Comparison of ENCODE assay signal across 9 mouse cellular contexts in genomic region chr8:87570564-87570855, GRCm38 (mm10). TPM values are rescaled to one million over a fixed set of nuclear protein-coding genes. Genes with fewer than 3 reads are reported as not detected.
DNase-seq lines count a peak whose midpoint lies in the region; ATAC-seq lines count a peak whose summit lies in the region.
"Had no signal": no experiment of that assay in that cellular context is flagged by ENCODE, and none has a peak within 500 bp of the region (broad histone marks: within the 10 kb centered on the region; RNA-seq: fewer than 3 reads in every experiment).

No protein-coding gene starts in this region.

- H3K27ac ChIP-seq in heart, embryonic 15.5 days: peak overlapping the region; percentile 21
- peak overlapping the region; percentile 78 for H3K27ac ChIP-seq in embryonic facial prominence, embryonic 10.5 days (replicated peaks)
- no peak overlapping the region for H3K27ac ChIP-seq in hindbrain, embryonic 14.5 days
- H3K27ac ChIP-seq in midbrain, embryonic 13.5 days: no peak overlapping the region

- H3K27me3 ChIP-seq in heart, embryonic 15.5 days: no peaks in the 10 kb centered on the region
- H3K27me3 ChIP-seq in embryonic facial prominence, embryonic 10.5 days (replicated peaks; ENCODE audit: low read depth, poor library complexity, severe bottlenecking): peaks cover 22% of the 10 kb centered on the region
- no peaks in the 10 kb centered on the region for H3K27me3 ChIP-seq in hindbrain, embryonic 14.5 days (ENCODE audit: control insufficient read depth, insufficient read depth, low read length)
- 0 out of 2 replicates have a peak, but pooled peaks cover 3% of the 10 kb centered on the region for H3K27me3 ChIP-seq in midbrain, embryonic 13.5 days

- H3K4me3 ChIP-seq in heart, embryonic 15.5 days: peak overlapping the region; percentile 38
- peak overlapping the region; percentile 53 for H3K4me3 ChIP-seq in embryonic facial prominence, embryonic 10.5 days
- 0 out of 2 replicates have a peak overlapping the region, but pooled peaks have one; percentile 7 for H3K4me3 ChIP-seq in hindbrain, embryonic 14.5 days (replicated peaks; ENCODE audit: low read length)
- peak overlapping the region; percentile 20; the same call in 1 of the 2 replicates for H3K4me3 ChIP-seq in midbrain, embryonic 13.5 days (replicated peaks)

- peak overlapping the region; percentile 40 for H3K9ac ChIP-seq in heart, embryonic 15.5 days
- H3K9ac ChIP-seq in hindbrain, embryonic 14.5 days: peak overlapping the region; percentile 34; the same call in 1 of the 2 replicates
- peak overlapping the region; percentile 25; the same call in 1 of the 2 replicates for H3K9ac ChIP-seq in midbrain, embryonic 13.5 days (replicated peaks)

- 5% methylated on average over 8 of the region's 8 CpGs for WGBS in heart, embryonic 15.5 days
- WGBS in embryonic facial prominence, embryonic 10.5 days: 3% methylated on average over 8 of the region's 8 CpGs
- WGBS in hindbrain, embryonic 14.5 days: 1% methylated on average over 8 of the region's 8 CpGs
- under 1% methylated on average over 8 of the region's 8 CpGs for WGBS in midbrain, embryonic 13.5 days

- no peaks in the 10 kb centered on the region for H3K9me3 ChIP-seq in heart, embryonic 15.5 days (replicated peaks)
- H3K9me3 ChIP-seq in embryonic facial prominence, embryonic 10.5 days: no peaks in the 10 kb centered on the region
- no peaks in the 10 kb centered on the region for H3K9me3 ChIP-seq in hindbrain, embryonic 14.5 days (ENCODE audit: control insufficient read depth, low read length)
- H3K9me3 ChIP-seq in midbrain, embryonic 13.5 days: no peaks in the 10 kb centered on the region

- H3K4me2 ChIP-seq in heart, embryonic 15.5 days: peak overlapping the region; percentile 65
- H3K4me2 ChIP-seq in hindbrain, embryonic 14.5 days (replicated peaks): peak overlapping the region; percentile 47
- peak overlapping the region; percentile 43 for H3K4me2 ChIP-seq in midbrain, embryonic 13.5 days (replicated peaks)

- intact Hi-C loops in left cerebral cortex, postnatal 10 days (cut with DNase I): no loop called here

- H3K36me3 ChIP-seq in heart, embryonic 15.5 days: no peaks in the 10 kb centered on the region
- no peaks in the 10 kb centered on the region for H3K36me3 ChIP-seq in embryonic facial prominence, embryonic 10.5 days (replicated peaks)
- H3K36me3 ChIP-seq in hindbrain, embryonic 14.5 days (replicated peaks; ENCODE audit: control insufficient read depth, insufficient read depth): no peaks in the 10 kb centered on the region
- no peaks in the 10 kb centered on the region for H3K36me3 ChIP-seq in midbrain, embryonic 13.5 days

- ATAC-seq in heart, embryonic 15.5 days (replicated peaks; ENCODE audit: insufficient number of reproducible peaks, insufficient read depth, low FRiP score, low read depth): no peak
- no peak for ATAC-seq in hindbrain, embryonic 14.5 days (ENCODE audit: low FRiP score)
- no peak for ATAC-seq in midbrain, embryonic 13.5 days

- no peak for DNase-seq in heart, adult 18-20 months
- peak; percentile 28 for DNase-seq in embryonic facial prominence, embryonic 10.5 days (ENCODE audit: low spot score)
- no peak for DNase-seq in hindbrain, embryonic 14.5 days (ENCODE audit: low spot score)
- no peak for DNase-seq in urinary bladder, postnatal 10 days (ENCODE audit: low spot score)
- no peak for DNase-seq in cerebellum, postnatal 25 days
- no peak for DNase-seq in left cerebral cortex, postnatal 10 days (ENCODE audit: extremely low spot score in 1 of 2, low spot score in 2 of 2)

- H3K4me1 ChIP-seq in heart, embryonic 15.5 days (replicated peaks): 0 out of 2 replicates have a peak, but pooled peaks cover 5% of the 10 kb centered on the region
- H3K4me1 ChIP-seq in embryonic facial prominence, embryonic 10.5 days: peaks cover 16% of the 10 kb centered on the region
- H3K4me1 ChIP-seq in hindbrain, embryonic 14.5 days (replicated peaks; ENCODE audit: control insufficient read depth, insufficient read depth, low read length): peaks cover 10% of the 10 kb centered on the region; the same call in 1 of the 2 replicates
- H3K4me1 ChIP-seq in midbrain, embryonic 13.5 days (replicated peaks): peaks cover 12% of the 10 kb centered on the region

RNA-seq across cellular contexts. Expression of gene 4933402J07Rik, which starts 6.9 kb away (rescaled TPM):
- polyA plus RNA-seq in heart, embryonic 15.5 days (2015; fragmentation: Nextera tagmentation; extraction: Ambion mirVana): not detected in 2 replicates
- not detected for total RNA-seq in heart, adult 18-20 months (2021)
- polyA plus RNA-seq in embryonic facial prominence, embryonic 10.5 days (2016; fragmentation: Nextera tagmentation; extraction: Ambion mirVana): not detected in 2 replicates
- polyA plus RNA-seq in hindbrain, embryonic 14.5 days (2014; fragmentation: Nextera tagmentation; extraction: Ambion mirVana): not detected in 2 replicates
- not detected in 2 replicates for polyA plus RNA-seq in midbrain, embryonic 13.5 days (2015; fragmentation: Nextera tagmentation; extraction: Ambion mirVana)
- not detected for total RNA-seq in left cerebral cortex, postnatal 10 days (2021)
- total RNA-seq: left cerebral cortex, postnatal 14 days had no signal

Comparison
In these comparisons a context has a peak if more than half of its experiments do, and no peak if none do; other contexts are left out.
1. H3K27ac ChIP-seq: peak in heart, embryonic 15.5 days (single experiment) and embryonic facial prominence, embryonic 10.5 days (single experiment); none in hindbrain, embryonic 14.5 days (single experiment) and midbrain, embryonic 13.5 days (single experiment).
2. Peak in every context shown above with its lines, with median percentiles within 50 percentile points of each other: H3K4me2 ChIP-seq, H3K4me3 ChIP-seq and H3K9ac ChIP-seq.